Mouse (Mus musculus): ENCODE data around the gene Tgtp2. TPM values are rescaled to one million over a fixed set of nuclear protein-coding genes. Genes with fewer than 3 reads are reported as not detected.
"Not testable (repeated sequence)": the region's sequence is repeated elsewhere in the genome, so short reads cannot be mapped to it uniquely, and the experiment has no call there.

The Tgtp2 gene
- polyA plus RNA-seq, 1 experiment from 2014 or later = not detected

DNA sequence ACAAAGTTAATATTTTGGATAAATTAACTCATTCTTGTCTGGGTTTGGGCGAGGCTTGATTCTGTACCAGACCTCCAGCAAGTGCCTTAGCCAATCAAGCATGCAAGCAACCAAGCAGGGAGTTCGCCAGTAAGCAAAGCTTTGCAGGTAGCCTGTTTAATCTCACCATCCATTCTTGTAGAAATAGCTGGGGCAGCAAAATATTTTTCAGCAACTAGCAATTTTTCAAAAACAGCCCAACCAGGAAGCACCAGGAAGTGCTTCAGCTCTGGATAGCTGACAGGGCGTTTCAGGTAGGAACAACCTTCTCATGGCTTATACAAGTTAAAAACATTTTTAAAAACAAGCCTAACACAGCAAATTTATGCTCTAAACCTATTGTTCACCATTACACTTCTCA lies 17.9 kb upstream of the Tgtp2 start:
- H3K36me3 ChIP-seq (replicated peaks) = no peaks in the 10 kb centered on the region
- H3K9me3 ChIP-seq = no peaks in the 10 kb centered on the region
- no peaks in the 10 kb centered on the region for H3K27me3 ChIP-seq (ENCODE audit: poor library complexity, severe bottlenecking)
- H3K4me3 ChIP-seq = no peak overlapping the region
- no peak overlapping the region for H3K27ac ChIP-seq
- WGBS = 79% methylated on average over 3 of the region's 3 CpGs
- H3K4me1 ChIP-seq = no peaks in the 10 kb centered on the region
- no peak for DNase-seq (ENCODE audit: extremely low spot score, low spot score)

DNA sequence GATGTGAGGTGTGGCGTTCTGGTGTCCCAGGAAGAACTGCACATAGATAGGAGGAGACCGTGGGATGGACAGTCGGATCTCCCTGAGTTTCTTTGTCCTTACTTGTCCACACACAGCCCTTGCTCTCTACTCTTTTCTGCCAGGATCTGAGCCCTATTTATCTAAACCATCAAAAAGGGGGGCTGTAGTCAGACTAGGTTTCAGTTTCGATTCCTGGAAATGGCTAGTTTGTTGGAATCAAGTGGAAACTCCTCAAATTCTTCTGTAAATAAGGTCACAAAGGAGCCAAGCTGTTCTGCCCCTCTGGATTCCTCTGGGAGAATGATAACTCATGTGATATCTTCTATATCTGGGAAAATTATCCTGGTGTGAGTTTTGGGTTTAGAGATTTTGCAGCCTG lies 17.4 kb upstream of the Tgtp2 start:
- H3K9me3 ChIP-seq = no peaks in the 10 kb centered on the region
- no peaks in the 10 kb centered on the region for H3K4me1 ChIP-seq
- no peaks in the 10 kb centered on the region for H3K36me3 ChIP-seq (replicated peaks)
- no peak overlapping the region for H3K27ac ChIP-seq
- H3K27me3 ChIP-seq (ENCODE audit: poor library complexity, severe bottlenecking) = no peaks in the 10 kb centered on the region
- no peak for DNase-seq (ENCODE audit: extremely low spot score, low spot score)
- no peak overlapping the region for H3K4me3 ChIP-seq
- WGBS = 88% methylated on average over 4 of the region's 4 CpGs

- Histone ChIP-seq H3K9me3 (no peaks in the 10 kb centered on the region), H3K27ac (no peak overlapping the region), H3K36me3 (replicated peaks) (no peaks in the 10 kb centered on the region), H3K4me1 (no peaks in the 10 kb centered on the region), H3K27me3 (ENCODE audit: poor library complexity, severe bottlenecking) (no peaks in the 10 kb centered on the region), H3K4me3 (no peak overlapping the region)
- DNase-seq (ENCODE audit: extremely low spot score, low spot score) = no peak
- WGBS = 81% methylated on average over 1 of the region's 1 CpGs
Observed at GRCm38 (mm10) chr11:49080636-49081035, 16.6 kb upstream of the Tgtp2 start.

- no peaks in the 10 kb centered on the region for H3K27me3 ChIP-seq (ENCODE audit: poor library complexity, severe bottlenecking)
- no peaks in the 10 kb centered on the region for H3K36me3 ChIP-seq (replicated peaks)
- DNase-seq (ENCODE audit: extremely low spot score, low spot score) = no peak
- H3K4me3 ChIP-seq = no peak overlapping the region
- no peak overlapping the region for H3K27ac ChIP-seq
- no peaks in the 10 kb centered on the region for H3K9me3 ChIP-seq
- 93% methylated on average over 3 of the region's 3 CpGs for WGBS
- no peaks in the 10 kb centered on the region for H3K4me1 ChIP-seq
Observed at GRCm38 (mm10) chr11:49078719-49079118, 14.7 kb upstream of the Tgtp2 start.

DNA sequence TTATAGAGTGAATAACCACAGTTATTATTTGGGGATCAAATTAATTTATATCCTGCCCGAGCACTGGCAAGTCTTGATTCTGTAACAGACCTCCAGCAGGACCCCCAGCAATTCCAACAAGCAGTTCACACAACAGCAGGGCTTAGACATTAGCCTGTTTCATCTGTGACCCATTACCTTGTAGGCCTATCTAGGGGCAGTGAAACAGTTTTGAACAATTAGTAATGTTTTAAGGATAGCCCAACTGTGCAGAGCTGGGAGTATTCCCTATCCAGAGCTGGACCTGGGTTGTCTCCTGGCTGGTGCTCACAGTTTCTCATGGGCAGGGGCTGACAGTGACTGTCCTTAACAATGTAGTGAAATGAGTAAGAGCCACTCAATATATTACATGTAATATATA lies 13.0 kb upstream of the Tgtp2 start:
- Histone ChIP-seq H3K9me3 (no peaks in the 10 kb centered on the region), H3K27ac (no peak overlapping the region), H3K36me3 (replicated peaks) (no peaks in the 10 kb centered on the region), H3K27me3 (ENCODE audit: poor library complexity, severe bottlenecking) (no peaks in the 10 kb centered on the region), H3K4me1 (no peaks in the 10 kb centered on the region), H3K4me3 (no peak overlapping the region)
- WGBS = 84% methylated on average over 1 of the region's 1 CpGs
- DNase-seq (ENCODE audit: extremely low spot score, low spot score) = no peak

DNA sequence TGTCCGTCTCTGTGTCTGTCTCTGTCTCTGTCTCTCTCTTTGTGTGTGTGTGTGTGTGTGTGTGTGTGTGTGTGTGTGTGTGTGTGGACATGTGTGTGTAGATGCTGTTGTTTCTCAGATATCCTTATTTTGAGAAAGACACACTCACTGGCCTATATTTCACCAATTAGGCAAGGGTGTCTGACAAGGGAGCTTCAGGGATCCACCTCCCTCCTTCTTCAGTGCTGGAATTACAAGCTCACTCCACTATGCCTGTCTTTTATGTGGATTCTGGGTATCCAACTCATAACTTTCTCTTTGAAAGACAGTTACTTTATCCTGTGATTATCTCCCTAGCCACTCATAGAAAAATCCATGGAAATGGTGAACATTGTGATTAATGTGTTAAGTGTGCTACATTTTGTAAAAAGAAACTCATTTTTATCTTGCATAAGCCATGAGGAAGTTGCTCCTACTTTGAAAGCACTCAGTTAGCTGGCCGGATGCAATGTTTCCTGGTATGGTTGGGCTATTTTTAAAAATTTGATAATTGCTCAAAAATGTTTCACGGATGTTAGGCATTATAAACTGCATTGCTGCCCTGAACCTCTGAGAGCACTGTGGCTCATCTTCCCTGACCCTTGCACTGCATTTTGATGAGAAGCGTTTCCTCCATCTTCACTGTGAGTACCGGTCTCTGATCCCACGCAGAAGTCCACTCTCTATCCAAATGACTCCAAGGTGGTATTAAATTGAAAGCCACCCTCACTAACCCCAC lies 12.2 kb upstream of the Tgtp2 start, which contains the start of gene Ifi47:
Ifi47 (plus strand) TSS at position 587 of the 757 bp plus-strand sequence.
- H3K9me3 ChIP-seq; H3K27ac ChIP-seq; H3K36me3 ChIP-seq (replicated peaks); DNase-seq (ENCODE audit: extremely low spot score, low spot score); H3K27me3 ChIP-seq (ENCODE audit: poor library complexity, severe bottlenecking); H3K4me1 ChIP-seq; H3K4me3 ChIP-seq: not testable (repeated sequence)
- WGBS = 89% methylated on average over 6 of the region's 6 CpGs

- DNase-seq (ENCODE audit: extremely low spot score, low spot score) = no peak
- Histone ChIP-seq H3K9me3 (no peaks in the 10 kb centered on the region), H3K4me3 (no peak overlapping the region), H3K27ac (no peak overlapping the region), H3K27me3 (ENCODE audit: poor library complexity, severe bottlenecking) (no peaks in the 10 kb centered on the region), H3K36me3 (replicated peaks) (no peaks in the 10 kb centered on the region), H3K4me1 (no peaks in the 10 kb centered on the region)
- WGBS = 92% methylated on average over 1 of the region's 1 CpGs
Observed at GRCm38 (mm10) chr11:49068358-49068757, 4.4 kb upstream of the Tgtp2 start.

DNA sequence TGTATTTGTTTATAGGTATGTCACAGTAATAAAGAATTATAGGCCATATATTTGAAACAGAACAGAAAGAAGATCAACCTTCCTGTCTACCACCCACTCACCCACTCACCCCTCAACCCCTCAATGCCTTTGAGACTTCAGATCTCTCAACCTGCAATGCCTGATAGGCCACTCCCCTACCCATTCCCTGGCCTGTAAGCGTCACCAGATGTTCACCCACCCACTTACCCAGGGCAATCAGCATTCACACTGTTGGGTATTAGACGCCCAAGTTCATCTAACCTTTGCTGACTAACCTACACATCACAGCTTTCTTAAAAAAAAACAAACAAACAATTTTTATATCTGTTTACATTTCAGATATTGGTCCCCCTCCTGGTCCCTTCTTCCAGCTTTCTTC lies 2.1 kb downstream of the Tgtp2 start:
- not testable (repeated sequence) for H3K9me3 ChIP-seq; H3K36me3 ChIP-seq (replicated peaks); H3K4me1 ChIP-seq; H3K4me3 ChIP-seq; H3K27me3 ChIP-seq (ENCODE audit: poor library complexity, severe bottlenecking); H3K27ac ChIP-seq; DNase-seq (ENCODE audit: extremely low spot score, low spot score)
- 76% methylated on average over 2 of the region's 2 CpGs for WGBS

GRCm38 (mm10) chr11:49060061-49060460 lies 3.9 kb downstream of the Tgtp2 start:
- not testable (repeated sequence) for H3K36me3 ChIP-seq (replicated peaks); H3K4me3 ChIP-seq; H3K9me3 ChIP-seq; H3K27me3 ChIP-seq (ENCODE audit: poor library complexity, severe bottlenecking); DNase-seq (ENCODE audit: extremely low spot score, low spot score); H3K27ac ChIP-seq; H3K4me1 ChIP-seq
- 81% methylated on average over 2 of the region's 3 CpGs for WGBS

DNA sequence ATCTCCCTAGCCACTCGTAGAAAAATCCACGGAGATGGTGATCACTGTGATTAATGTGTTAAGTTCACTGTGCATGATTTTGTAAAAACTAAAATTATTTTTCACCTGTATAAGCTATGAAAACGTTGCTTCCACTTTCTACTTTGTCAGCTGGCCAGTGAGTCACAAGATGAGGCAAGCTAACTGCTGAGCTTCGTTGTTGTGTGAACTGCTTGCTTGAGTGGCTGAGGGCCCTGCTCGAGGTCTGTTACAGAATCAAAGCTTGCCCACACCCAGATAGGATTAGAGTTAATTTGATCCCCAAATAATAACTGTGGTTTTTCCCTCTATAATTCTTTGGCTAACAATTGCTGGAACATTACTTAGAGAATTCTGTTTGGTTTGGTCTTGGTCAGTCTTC lies 12.1 kb downstream of the Tgtp2 start:
- not testable (repeated sequence) for H3K4me1 ChIP-seq; H3K27me3 ChIP-seq (ENCODE audit: poor library complexity, severe bottlenecking); H3K36me3 ChIP-seq (replicated peaks); H3K27ac ChIP-seq; H3K9me3 ChIP-seq; H3K4me3 ChIP-seq; DNase-seq (ENCODE audit: extremely low spot score, low spot score)
- no CpG with 5 or more reads among the region's 5 CpGs for WGBS

DNA sequence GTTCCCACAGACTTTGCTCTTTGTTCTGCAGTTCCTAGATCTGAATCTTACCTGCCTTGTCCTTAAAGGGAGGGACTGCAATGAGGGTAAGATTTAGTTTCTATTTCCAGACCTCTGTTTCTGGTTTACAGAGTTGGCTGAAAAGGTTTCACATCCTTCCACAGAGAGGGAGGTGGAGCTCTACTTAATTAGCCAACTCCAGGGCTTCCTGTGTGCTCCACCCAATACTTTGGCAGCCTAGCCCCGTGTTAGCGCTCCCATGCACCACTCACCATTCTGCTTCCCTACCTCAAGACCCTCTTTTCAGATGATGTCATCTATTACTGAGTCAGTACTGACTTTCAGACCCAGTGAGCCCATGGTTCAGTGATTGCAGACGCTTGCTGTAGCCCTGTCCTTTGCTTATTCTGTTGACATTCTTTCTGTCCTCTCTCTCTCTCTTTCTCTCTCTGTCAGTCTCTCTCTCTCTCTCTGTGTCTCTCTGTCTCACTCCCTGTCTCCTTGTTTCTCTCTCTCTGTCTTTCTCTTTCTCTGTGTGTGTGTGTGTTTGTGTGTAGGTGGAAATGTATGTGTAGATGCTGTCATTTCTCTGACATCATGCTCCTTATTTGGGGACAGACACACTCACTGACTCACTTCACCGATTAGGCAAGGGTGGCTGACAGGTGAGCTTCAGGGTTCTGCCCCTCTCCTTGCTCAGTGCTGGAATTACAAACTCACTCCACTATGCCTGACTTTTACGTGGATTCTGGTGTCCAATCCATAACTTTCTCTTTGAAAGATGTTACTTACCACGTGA lies 12.7 kb downstream of the Tgtp2 start, which contains the start of gene 9930111J21Rik2:
9930111J21Rik2 (minus strand) TSS at position 150 of the 799 bp plus-strand sequence.
- not testable (repeated sequence) for H3K27ac ChIP-seq; H3K4me3 ChIP-seq; H3K4me1 ChIP-seq; DNase-seq (ENCODE audit: extremely low spot score, low spot score); H3K36me3 ChIP-seq (replicated peaks); H3K9me3 ChIP-seq; H3K27me3 ChIP-seq (ENCODE audit: poor library complexity, severe bottlenecking)
- 93% methylated on average over 1 of the region's 6 CpGs for WGBS

- not testable (repeated sequence) for H3K4me1 ChIP-seq; H3K9me3 ChIP-seq; DNase-seq (ENCODE audit: extremely low spot score, low spot score); H3K27ac ChIP-seq; H3K27me3 ChIP-seq (ENCODE audit: poor library complexity, severe bottlenecking); H3K36me3 ChIP-seq (replicated peaks); H3K4me3 ChIP-seq
Observed at GRCm38 (mm10) chr11:49050064-49050463, 13.9 kb downstream of the Tgtp2 start.

GRCm38 (mm10) chr11:49012074-49012473 lies 51.9 kb downstream of the Tgtp2 start:
- not testable (repeated sequence) for DNase-seq (ENCODE audit: extremely low spot score, low spot score); H3K9me3 ChIP-seq; H3K36me3 ChIP-seq (replicated peaks); H3K4me3 ChIP-seq; H3K27ac ChIP-seq; H3K4me1 ChIP-seq; H3K27me3 ChIP-seq (ENCODE audit: poor library complexity, severe bottlenecking)

Measured in forebrain, embryonic 10.5 days (tissue).